Mouse (Mus musculus): ENCODE measurements around the gene Klhl28. TPM values are rescaled to one million over a fixed set of nuclear protein-coding genes. Genes with fewer than 3 reads are reported as not detected.

The Klhl28 gene
- 4.8 TPM for polyA plus RNA-seq (2014; fragmentation: Illumina TruSeq; extraction: RNeasy Lipid Tissue Mini Kit (QIAGEN cat#74804); ENCODE audit: low read depth, low replicate concordance)

DNA sequence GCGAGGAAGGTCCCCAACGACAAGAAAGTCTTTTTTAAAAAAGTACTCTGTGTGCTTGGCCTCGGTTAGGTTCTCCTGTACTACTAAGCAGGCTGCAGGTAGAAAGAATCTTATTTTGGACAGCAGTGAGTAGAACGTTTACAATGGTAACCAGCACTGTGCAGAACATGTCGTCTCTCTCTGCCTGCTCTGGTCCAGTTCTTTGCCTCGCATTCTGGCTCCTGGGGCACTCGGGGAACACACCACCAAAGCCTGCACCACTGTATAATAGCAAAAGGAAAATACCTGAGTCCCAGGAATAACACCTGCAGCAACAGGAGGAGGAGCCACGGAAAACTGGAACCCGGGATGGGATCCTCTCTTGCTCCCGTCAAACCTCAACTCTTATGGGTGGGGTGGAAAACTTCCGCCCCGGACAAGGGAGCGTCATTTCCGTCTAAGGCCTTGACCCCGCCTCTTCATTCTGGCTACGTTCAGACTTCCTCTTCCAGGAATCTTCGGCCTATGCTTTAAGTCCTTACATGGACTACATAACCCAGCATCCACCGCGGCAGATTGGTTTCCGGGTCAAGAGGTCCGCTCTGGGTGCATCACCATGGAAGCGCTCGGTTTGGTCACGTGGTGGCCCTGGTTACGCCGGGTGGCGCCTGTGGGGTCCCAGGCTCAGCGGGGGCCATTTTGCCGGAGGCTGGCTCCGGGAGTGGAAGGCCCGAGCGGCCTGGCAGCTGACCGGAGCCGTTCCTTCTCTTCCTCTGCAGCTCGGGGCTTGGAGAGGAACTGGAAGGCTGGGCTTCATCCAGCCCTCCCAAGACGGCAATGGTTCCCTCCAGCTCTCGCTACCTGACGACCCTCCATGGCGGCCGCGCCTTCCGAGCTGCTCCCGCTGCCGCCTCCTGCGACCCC is at the start of gene Klhl28, which contains the start of gene Togaram1:
Gene Klhl28, minus strand, starts transcription at position 411 of the 903 bp plus-strand sequence.
Gene Togaram1, plus strand, starts transcription at position 681 of the 903 bp plus-strand sequence.

DNA sequence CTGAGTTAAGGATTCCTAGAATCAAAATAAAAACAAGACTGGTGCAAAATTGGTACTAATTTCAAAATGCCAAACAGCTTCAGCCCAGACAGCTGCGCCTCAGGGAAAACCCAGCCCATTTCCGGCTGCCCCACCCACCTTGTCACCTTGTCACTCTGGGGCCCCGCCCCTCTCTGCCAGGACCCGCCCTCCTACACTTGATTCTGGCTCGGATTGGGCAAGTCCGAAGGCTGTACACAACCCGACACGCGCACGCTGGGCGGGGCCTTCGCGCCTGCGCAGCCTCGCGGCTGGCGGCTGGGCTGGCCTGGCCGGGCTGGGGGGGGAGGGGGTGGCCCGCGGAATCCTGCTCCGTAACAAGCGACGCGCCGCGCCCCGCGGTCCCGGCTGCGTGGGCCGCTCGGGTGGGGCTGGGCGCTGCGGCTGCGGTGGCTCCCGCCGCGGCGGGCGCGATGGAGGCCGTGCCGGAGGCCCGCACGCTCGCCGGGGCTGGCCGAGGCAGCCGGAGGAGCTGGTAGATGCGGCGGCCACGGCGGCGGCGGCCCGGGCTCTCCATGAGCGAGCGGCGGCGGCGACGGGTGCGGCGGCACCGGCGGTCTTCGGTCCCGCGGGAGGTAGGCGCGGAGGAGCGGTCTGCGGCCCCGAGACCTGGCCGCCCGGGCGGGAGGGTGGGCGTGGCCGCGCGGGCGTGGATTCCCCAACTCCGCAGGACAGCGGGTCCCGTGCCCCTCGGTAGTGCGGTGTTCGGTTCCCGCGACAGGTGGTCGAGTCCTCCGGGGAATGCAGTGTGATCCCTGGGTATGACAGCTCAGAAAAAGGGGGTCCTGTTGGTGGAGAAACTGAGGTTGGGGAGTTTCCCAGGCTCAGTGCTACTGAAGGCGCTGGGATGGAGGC is 47.5 kb downstream of the Klhl28 start, which contains the start of gene Gm527:
Gene Gm527, plus strand, starts transcription at position 329 of the 894 bp plus-strand sequence.

Other genes with a start within 250 kb of the Klhl28 start
- gene Gm527, start 47.6 kb downstream of the Klhl28 start, polyA plus RNA-seq (2014; fragmentation: Illumina TruSeq; extraction: RNeasy Lipid Tissue Mini Kit (QIAGEN cat#74804); ENCODE audit: low read depth, low replicate concordance) = 7.2 TPM
- 17.5 TPM for gene Togaram1, start 270 bp upstream of the Klhl28 start, polyA plus RNA-seq (2014; fragmentation: Illumina TruSeq; extraction: RNeasy Lipid Tissue Mini Kit (QIAGEN cat#74804); ENCODE audit: low read depth, low replicate concordance)
- 41.9 TPM for gene Prpf39, start 70.8 kb upstream of the Klhl28 start, polyA plus RNA-seq (2014; fragmentation: Illumina TruSeq; extraction: RNeasy Lipid Tissue Mini Kit (QIAGEN cat#74804); ENCODE audit: low read depth, low replicate concordance)
- 79.0 TPM for gene Fkbp3, start 108.5 kb upstream of the Klhl28 start, polyA plus RNA-seq (2014; fragmentation: Illumina TruSeq; extraction: RNeasy Lipid Tissue Mini Kit (QIAGEN cat#74804); ENCODE audit: low read depth, low replicate concordance)
- gene Fancm, start 110.1 kb upstream of the Klhl28 start, polyA plus RNA-seq (2014; fragmentation: Illumina TruSeq; extraction: RNeasy Lipid Tissue Mini Kit (QIAGEN cat#74804); ENCODE audit: low read depth, low replicate concordance) = 6.7 TPM
- gene Mis18bp1, start 207.1 kb upstream of the Klhl28 start, polyA plus RNA-seq (2014; fragmentation: Illumina TruSeq; extraction: RNeasy Lipid Tissue Mini Kit (QIAGEN cat#74804); ENCODE audit: low read depth, low replicate concordance) = 0.65 TPM

Measured in adipose tissue, adult 10 weeks (tissue).